8 mouse cellular contexts compared by ENCODE assay signal in genomic region chr10:18234560-18235401, GRCm38 (mm10). TPM values are rescaled to one million over a fixed set of nuclear protein-coding genes. Genes with fewer than 3 reads are reported as not detected.
DNase-seq lines count a peak whose midpoint lies in the region; ATAC-seq and TF ChIP-seq lines count a peak whose summit lies in the region.

Ccdc28a (minus strand) TSS chr10:18234998.

- TF ChIP-seq CTCF in G1E (IDR thresholded peaks at IDR 0.05; ENCODE audit: low read depth, low read length) = no peak
- peak; percentile 23; the same call in 1 of the 2 replicates for TF ChIP-seq CTCF in layer of hippocampus, adult 2 months (conservative IDR thresholded peaks at IDR 0.05)
- 0 out of 2 replicates have a peak, but pooled peaks have one; percentile 25 for TF ChIP-seq CTCF in lung, embryonic 14.5 days (IDR thresholded peaks at IDR 0.05; ENCODE audit: low read depth)
- TF ChIP-seq CTCF in olfactory bulb, adult 2 months (IDR thresholded peaks at IDR 0.05; ENCODE audit: insufficient read depth, low read depth, low read length) = no peak
- TF ChIP-seq CTCF in thymus, adult 2 months (IDR thresholded peaks at IDR 0.05; ENCODE audit: borderline replicate concordance, control insufficient read depth, extremely low read depth, insufficient read depth, low read length, poor library complexity) = 0 out of 2 replicates have a peak, but pooled peaks have one; percentile 30

- H3K9ac ChIP-seq in forebrain, embryonic 16.5 days (replicated peaks; ENCODE audit: low read depth, low read length) = peak within 1 kb of the TSS; percentile 59
- H3K9ac ChIP-seq in lung, embryonic 14.5 days = peak within 1 kb of the TSS; percentile 59

- intact Hi-C loops in heart, postnatal 36 days (cut with DNase I) = loop anchor here (2.0 kb wide), 1 partner anchor 84 kb away; the partner anchor contains the start of gene Nhsl1

- H3K4me3 ChIP-seq in G1E (ENCODE audit: low read depth, low read length) = peak within 1 kb of the TSS; percentile 81
- peak within 1 kb of the TSS; percentile 61 for H3K4me3 ChIP-seq in forebrain, embryonic 16.5 days (replicated peaks; ENCODE audit: low read length)
- H3K4me3 ChIP-seq in layer of hippocampus, adult 2 months = peak within 1 kb of the TSS; percentile 79
- H3K4me3 ChIP-seq in lung, embryonic 14.5 days (ENCODE audit: low read depth, low read length) = peak within 1 kb of the TSS; percentile 72
- H3K4me3 ChIP-seq in olfactory bulb, adult 2 months (ENCODE audit: insufficient read depth, low read depth, low read length) = peak within 1 kb of the TSS; percentile 98
- peak within 1 kb of the TSS; percentile 87 for H3K4me3 ChIP-seq in thymus, adult 2 months (ENCODE audit: control insufficient read depth, insufficient read depth, low read length)

- peak; percentile 81 for TF ChIP-seq POLR2A in olfactory bulb, adult 2 months (IDR thresholded peaks at IDR 0.05; ENCODE audit: insufficient read depth, low read depth, low read length)
- peak; percentile 84 for TF ChIP-seq POLR2A in thymus, adult 2 months (IDR thresholded peaks at IDR 0.05; ENCODE audit: control insufficient read depth, extremely low read depth, insufficient read depth, low read length, poor library complexity)

- H3K9me3 ChIP-seq in G1E (replicated peaks) = no peaks in the 10 kb centered on the region
- no peaks in the 10 kb centered on the region for H3K9me3 ChIP-seq in forebrain, embryonic 16.5 days (ENCODE audit: control insufficient read depth, low read length)
- H3K9me3 ChIP-seq in lung, embryonic 14.5 days (ENCODE audit: low read depth, low read length) = no peaks in the 10 kb centered on the region

- peaks cover 19% of the 10 kb centered on the region for H3K4me1 ChIP-seq in G1E (ENCODE audit: insufficient read depth, low read depth, low read length)
- H3K4me1 ChIP-seq in forebrain, embryonic 16.5 days (replicated peaks; ENCODE audit: control insufficient read depth, insufficient read depth, low read length) = peaks cover 7% of the 10 kb centered on the region
- H3K4me1 ChIP-seq in lung, embryonic 14.5 days (ENCODE audit: insufficient read depth) = no peaks in the 10 kb centered on the region
- H3K4me1 ChIP-seq in olfactory bulb, adult 2 months (ENCODE audit: control insufficient read depth, insufficient read depth, low read length) = no peaks in the 10 kb centered on the region
- no peaks in the 10 kb centered on the region; the same call in 1 of the 2 replicates for H3K4me1 ChIP-seq in thymus, adult 2 months (replicated peaks; ENCODE audit: control insufficient read depth, insufficient read depth, low read length)

- peak; percentile 95 for ATAC-seq in G1E (ENCODE audit: extremely low read depth, insufficient number of reproducible peaks, low FRiP score, poor library complexity, severe bottlenecking)
- ATAC-seq in forebrain, embryonic 16.5 days = peak; percentile 99
- ATAC-seq in lung, embryonic 14.5 days (ENCODE audit: insufficient read depth) = peak; percentile 99

- peak within 1 kb of the TSS; percentile 56 for H3K27ac ChIP-seq in forebrain, embryonic 16.5 days (ENCODE audit: low read length)
- H3K27ac ChIP-seq in layer of hippocampus, adult 2 months = peak within 1 kb of the TSS; percentile 97
- H3K27ac ChIP-seq in lung, embryonic 14.5 days (ENCODE audit: low read depth) = no peak within 1 kb of the TSS; the same call in 1 of the 2 replicates
- H3K27ac ChIP-seq in olfactory bulb, adult 2 months (ENCODE audit: insufficient read depth, low read depth, low read length) = peak within 1 kb of the TSS; percentile 100
- peak within 1 kb of the TSS; percentile 59 for H3K27ac ChIP-seq in thymus, adult 2 months (ENCODE audit: control insufficient read depth, insufficient read depth, low read length)

- DNase-seq in G1E (ENCODE audit: low spot score) = peak; percentile 86
- peak; percentile 96 to 97 for DNase-seq in cerebellum, adult 18-20 months
- DNase-seq in heart, postnatal 36 days = peak; percentile 94 to 98
- DNase-seq in layer of hippocampus, adult 2 months (ENCODE audit: low spot score in 2 of 2) = peak; percentile 90 to 95
- peak; percentile 99 for DNase-seq in lung, embryonic 14.5 days
- DNase-seq in thymus, adult 2 months = peak; percentile 96

- H3K27me3 ChIP-seq in G1E (ENCODE audit: insufficient read depth, low read length) = no peaks in the 10 kb centered on the region
- H3K27me3 ChIP-seq in forebrain, embryonic 16.5 days (replicated peaks; ENCODE audit: control insufficient read depth, insufficient read depth, low read length) = no peaks in the 10 kb centered on the region
- no peaks in the 10 kb centered on the region for H3K27me3 ChIP-seq in lung, embryonic 14.5 days (ENCODE audit: insufficient read depth, low read length)
- H3K27me3 ChIP-seq in thymus, adult 2 months (ENCODE audit: control insufficient read depth, insufficient read depth, low read length) = no peaks in the 10 kb centered on the region

- peak within 1 kb of the TSS; percentile 81 for H3K4me2 ChIP-seq in forebrain, embryonic 16.5 days (ENCODE audit: low read length)
- peak within 1 kb of the TSS; percentile 85 for H3K4me2 ChIP-seq in lung, embryonic 14.5 days

- no peaks in the 10 kb centered on the region for H3K36me3 ChIP-seq in G1E (replicated peaks)
- no peaks in the 10 kb centered on the region for H3K36me3 ChIP-seq in forebrain, embryonic 16.5 days (ENCODE audit: control insufficient read depth, insufficient read depth)
- H3K36me3 ChIP-seq in lung, embryonic 14.5 days (ENCODE audit: insufficient read depth) = no peaks in the 10 kb centered on the region
- H3K36me3 ChIP-seq in thymus, adult 2 months (ENCODE audit: control insufficient read depth, insufficient read depth, low read length) = no peaks in the 10 kb centered on the region

- WGBS in forebrain, embryonic 16.5 days = 1% methylated on average over 41 of the region's 41 CpGs
- WGBS in lung, embryonic 14.5 days = 2% methylated on average over 41 of the region's 41 CpGs
- WGBS in olfactory bulb, adult 2 months = 1% methylated on average over 41 of the region's 41 CpGs
- 1% methylated on average over 41 of the region's 41 CpGs for WGBS in thymus, adult 2 months

RNA-seq across cellular contexts. Expression of gene Ccdc28a, which starts in this region (rescaled TPM):
- total RNA-seq in G1E (2014; fragmentation: Nextera tagmentation) = 8.8 and 22.3 TPM in 2 replicates
- total RNA-seq in G1E (2017) = 18.6 and 20.0 TPM in 2 replicates
- 0.81 and 1.0 TPM in 2 replicates for polyA plus RNA-seq in G1E (2012)
- 7.8 and 9.6 TPM in 2 replicates for polyA plus RNA-seq in forebrain, embryonic 16.5 days (2015; fragmentation: Nextera tagmentation; extraction: Ambion mirVana)
- total RNA-seq in heart, postnatal 36 days (2021) = 10 to 100 TPM; 15.0 to 16.1 TPM
- total RNA-seq in layer of hippocampus, adult 2 months (2021) = 10 to 100 TPM; 29.8 to 33.3 TPM
- polyA plus RNA-seq in lung, embryonic 14.5 days (2014; fragmentation: Nextera tagmentation; extraction: Ambion mirVana) = 6.7 and 9.2 TPM in 2 replicates
- not detected in 2 replicates for polyA plus RNA-seq in olfactory bulb, adult 2 months (2012; ENCODE audit: insufficient read depth, insufficient read length, low replicate concordance, missing spikeins)
- polyA plus RNA-seq in thymus, adult 2 months (2012; rRNA removed) = 27.8 and 40.5 TPM in 2 replicates

Comparison
In these comparisons a context has a peak if more than half of its experiments do, and no peak if none do; other contexts are left out.
1. CTCF ChIP-seq: peak in layer of hippocampus, adult 2 months (single experiment), lung, embryonic 14.5 days (single experiment) and thymus, adult 2 months (single experiment); none in G1E (single experiment) and olfactory bulb, adult 2 months (single experiment).
2. Peak in every context shown above with its lines, with median percentiles within 50 percentile points of each other: ATAC-seq, DNase-seq and H3K4me3 ChIP-seq.